Mouse (Mus musculus): ENCODE results near the gene Crybb1.

Gene Crybb1

DNA sequence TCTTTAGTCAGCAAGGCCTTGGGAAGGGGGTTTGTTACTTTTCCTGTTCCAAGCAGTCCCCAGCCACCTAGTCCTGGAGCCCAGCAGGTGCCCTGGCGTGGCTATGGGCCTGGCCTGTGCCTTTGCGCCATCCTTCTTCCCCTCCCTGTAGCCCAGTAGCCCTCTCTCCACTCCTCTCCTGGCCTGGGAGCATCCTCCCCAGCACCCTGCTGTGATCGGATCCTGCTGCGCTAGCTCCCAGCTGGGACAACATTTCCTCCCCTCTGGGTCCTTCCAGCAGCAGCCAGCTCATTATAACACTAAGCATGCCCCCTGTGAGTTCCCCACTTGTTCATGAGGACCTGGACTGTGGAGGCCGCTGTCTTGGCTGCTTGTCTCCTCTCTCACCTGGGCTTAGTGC, 50.2 kb downstream of the Crybb1 start:
- no peak for DNase-seq (ENCODE audit: low spot score)

DNA sequence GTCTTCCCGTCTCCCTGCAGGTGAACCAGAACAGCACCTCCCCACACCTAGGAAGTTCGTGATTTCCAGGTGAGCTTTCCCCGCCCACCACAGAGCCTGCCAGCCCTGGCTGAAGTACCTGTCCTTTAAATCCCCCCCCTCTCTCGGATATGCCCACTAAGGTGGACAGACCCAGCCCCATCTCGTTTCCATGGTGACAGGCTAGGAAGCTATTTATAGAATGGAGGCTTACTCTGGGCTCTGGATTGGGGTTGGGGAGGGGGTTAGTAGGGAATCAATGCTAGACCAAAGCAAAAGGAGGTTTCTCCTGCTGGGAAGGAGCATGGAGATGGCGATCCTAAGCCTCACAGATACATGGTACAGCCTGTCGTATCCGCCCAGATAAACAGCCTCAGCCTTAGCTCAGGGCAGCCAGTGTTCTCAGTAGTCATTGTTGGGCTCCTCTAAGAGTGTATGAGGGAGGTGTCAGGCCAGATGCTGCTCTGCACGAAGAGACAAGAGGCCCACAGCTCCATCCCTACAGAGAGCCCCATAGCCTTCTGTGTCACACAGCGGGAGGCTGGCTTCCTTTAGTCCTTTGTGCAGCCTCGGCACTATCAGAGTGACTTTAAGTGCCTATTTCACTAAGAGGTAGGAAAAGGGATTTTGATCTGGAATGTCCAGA, 57.7 kb downstream of the Crybb1 start:
- DNase-seq (ENCODE audit: low spot score): no peak

DNA sequence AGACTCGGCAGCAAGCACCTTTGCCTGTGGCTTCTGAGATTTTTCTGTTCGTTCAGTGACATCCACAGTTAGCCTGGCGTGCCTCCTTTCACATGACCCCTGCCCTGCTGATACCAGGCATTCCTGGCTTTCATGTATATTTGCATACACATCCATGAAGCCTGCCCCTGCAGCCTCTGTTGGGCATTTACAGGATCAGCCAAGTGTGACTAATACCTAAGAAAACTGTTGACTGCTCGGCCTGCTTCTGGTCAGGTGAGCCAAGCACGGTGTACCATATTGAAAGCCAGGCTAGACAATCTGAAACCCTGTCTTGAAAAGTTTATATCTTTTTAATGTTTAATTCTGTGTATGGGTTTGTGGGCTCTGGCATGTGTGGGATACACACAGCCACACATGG, 60.9 kb downstream of the Crybb1 start:
- DNase-seq (ENCODE audit: low spot score): no peak

DNA sequence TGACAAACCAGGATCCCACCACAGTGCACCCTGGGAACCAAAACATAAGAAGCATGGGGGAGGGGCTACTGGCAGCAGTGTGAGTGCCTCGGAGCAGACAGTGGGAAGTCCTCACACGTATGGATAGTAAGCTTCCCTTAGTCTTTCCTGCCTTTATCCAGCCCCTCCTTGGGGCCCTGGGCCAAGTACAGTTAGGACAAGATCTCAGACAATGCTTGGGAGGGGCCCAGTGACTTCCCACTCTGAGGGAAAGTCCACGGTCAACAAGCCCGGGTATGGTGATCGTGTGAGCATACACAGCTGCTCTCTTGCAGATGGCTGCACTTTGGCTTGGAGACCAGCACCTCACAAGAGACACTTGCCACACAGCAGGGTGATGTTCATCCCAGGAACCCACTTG, 61.7 kb downstream of the Crybb1 start:
- no peak for DNase-seq (ENCODE audit: low spot score)
